Mouse (Mus musculus): ENCODE data around the gene Sim1. TPM values are rescaled to one million over a fixed set of nuclear protein-coding genes. Genes with fewer than 3 reads are reported as not detected.

Gene Sim1
- polyA plus RNA-seq (2017; shearing (Covaris generic)) = 0.05 TPM

DNA sequence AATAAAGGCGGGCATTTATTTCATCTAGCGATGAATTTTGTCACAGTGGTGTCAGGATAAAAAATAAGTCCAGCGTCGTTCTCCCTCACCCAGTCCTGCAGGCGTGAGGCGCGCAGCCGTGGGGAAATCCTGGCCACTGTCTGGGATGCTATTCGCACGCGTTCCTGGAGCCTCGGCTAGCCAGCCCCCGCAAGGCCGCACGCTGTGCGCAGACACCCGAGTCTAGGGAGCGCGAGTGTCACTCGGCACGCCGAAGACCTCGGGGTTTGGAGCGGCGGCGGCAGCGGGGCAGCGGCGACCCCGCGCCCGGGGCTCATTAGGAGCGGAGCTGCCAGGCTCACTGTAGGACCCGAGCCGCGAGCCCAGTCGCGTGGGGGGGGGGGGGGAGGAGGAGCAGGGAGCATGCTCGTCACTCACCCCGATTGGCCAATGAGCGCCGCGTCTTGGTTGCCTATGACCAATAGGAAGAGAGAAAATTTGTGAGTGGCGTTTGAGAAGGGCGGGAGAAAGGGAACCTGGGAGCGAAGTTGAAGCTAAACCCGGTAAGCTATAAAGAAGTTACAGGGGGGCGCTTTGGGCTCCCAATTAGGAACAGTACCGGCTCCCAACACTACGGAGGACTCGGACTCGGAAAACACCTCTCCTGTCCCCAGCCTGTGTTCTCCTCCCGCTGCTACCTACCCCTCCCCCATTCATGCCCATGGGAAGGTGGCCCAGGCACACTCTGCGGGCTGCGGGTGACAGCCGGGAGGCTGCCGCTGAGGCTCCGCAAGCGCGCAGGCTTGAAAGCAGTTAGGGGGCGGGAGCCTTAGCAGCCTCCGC, at the start of gene Sim1:
Gene Sim1, plus strand, starts transcription at position 585 of the 822 bp plus-strand sequence.

Data from CD4-positive, CD25-positive, alpha-beta regulatory T cell (primary cell).